Mouse (Mus musculus) hindbrain, postnatal 0 days (tissue): ENCODE measurements around the gene Afp. TPM values are rescaled to one million over a fixed set of nuclear protein-coding genes. Genes with fewer than 3 reads are reported as not detected.

Experiments
- ATAC-seq: fragments of 200-750 bp; cut with Nextera tagmentation; 2 replicates; pipeline ENCODE4 v1.8.0; 2017; ENCODE audit warnings: mild to moderate bottlenecking, moderate TSS enrichment, moderate library complexity
- DNase-seq: peaks from one replicate; pipeline ENCODE4 v3.0.0-alpha.2; 2015; ENCODE audit warnings: low spot score
- H3K27ac ChIP-seq: fragments of 300-500 bp; sonication (generic); 2 replicates; pipeline ENCODE4 v1.5.1; 2014; ENCODE audit warnings: mild to moderate bottlenecking
- H3K27me3 ChIP-seq: fragments of 300-500 bp; sonication (generic); 2 replicates; pipeline ENCODE4 v1.6.1; 2014; ENCODE audit warnings: low read length, mixed read lengths; ENCODE audit not compliant: insufficient read depth
- H3K36me3 ChIP-seq: fragments of 300-500 bp; sonication (generic); 2 replicates; pipeline ENCODE4 v1.6.1; 2014; ENCODE audit warnings: low read length, mixed read lengths; ENCODE audit not compliant: insufficient read depth
- H3K4me1 ChIP-seq: fragments of 300-500 bp; sonication (generic); 2 replicates; pipeline ENCODE4 v1.6.1; 2014; ENCODE audit warnings: antibody characterized with exemption, low read length, mixed read lengths; ENCODE audit not compliant: insufficient read depth
- H3K4me2 ChIP-seq: fragments of 300-500 bp; sonication (generic); 2 replicates; pipeline ENCODE4 v1.6.1; 2014; ENCODE audit warnings: low read depth, mild to moderate bottlenecking, low read length, moderate library complexity, mixed read lengths
- H3K4me3 ChIP-seq: fragments of 300-500 bp; sonication (generic); 2 replicates; pipeline ENCODE4 v1.5.1; 2014; ENCODE audit warnings: low read length
- H3K9ac ChIP-seq: fragments of 300-500 bp; sonication (generic); replicated peaks from 2 replicates; pipeline ENCODE4 v1.6.1; 2014; ENCODE audit warnings: mild to moderate bottlenecking, low read length, moderate library complexity, mixed read lengths
- H3K9me3 ChIP-seq: fragments of 300-500 bp; sonication (generic); 2 replicates; pipeline ENCODE4 v1.6.1; 2016; ENCODE audit warnings: low read length, mixed read lengths
- CTCF ChIP-seq: IDR thresholded peaks from 2 replicates; pipeline ENCODE4 v1.5.1; 2016; ENCODE audit warnings: antibody characterized with exemption, control low read depth, low read depth
- WGBS: fragments of 180-500 bp; shearing (Covaris S2); extraction: QIAGEN DNeasy Blood & Tissue Kit; methylation state at CpG from one replicate; pipeline ENCODE4 v1.1.7; 2014; 5-methylcytosine and 5-hydroxymethylcytosine counted together
- polyA plus RNA-seq: library from polyadenylated mRNA; unstranded; fragments of >200 nt; fragmentation: Nextera tagmentation; extraction: Ambion mirVana; gene quantifications from 2 replicates; pipeline ENCODE4 v1.2.1, GENCODE M21; 2015
- total RNA-seq: library from RNA; depleted of rRNA; stranded (reverse); fragments of >200 nt; gene quantifications from 2 replicates; pipeline ENCODE4 v1.2.3, GENCODE M21; 2014

Afp gene
- total and polyA plus RNA-seq, 2 experiments from 2014 or later: 0.99 to 1.2 TPM

- no peak for DNase-seq
- H3K9ac ChIP-seq: no peak overlapping the region
- no peak for TF ChIP-seq CTCF
- 93% methylated on average over 1 of the region's 1 CpGs for WGBS
- no peaks in the 10 kb centered on the region for H3K4me1 ChIP-seq
- H3K4me2 ChIP-seq: no peak overlapping the region
- no peak overlapping the region for H3K4me3 ChIP-seq
- no peaks in the 10 kb centered on the region for H3K27me3 ChIP-seq
- no peaks in the 10 kb centered on the region for H3K9me3 ChIP-seq
- no peak overlapping the region for H3K27ac ChIP-seq
- no peak for ATAC-seq
- H3K36me3 ChIP-seq: no peaks in the 10 kb centered on the region
These were observed 11.7 kb upstream of the Afp start for GRCm38 (mm10) chr5:90478886-90479285.

GRCm38 (mm10) chr5:90485597-90485996 is 4.9 kb upstream of the Afp start:
- no peak for ATAC-seq
- Histone ChIP-seq H3K9ac (no peak overlapping the region), H3K9me3 (no peaks in the 10 kb centered on the region), H3K4me2 (no peak overlapping the region), H3K27ac (no peak overlapping the region), H3K4me1 (no peaks in the 10 kb centered on the region), H3K27me3 (no peaks in the 10 kb centered on the region), H3K4me3 (no peak overlapping the region), H3K36me3 (no peaks in the 10 kb centered on the region)
- no peak for DNase-seq
- no peak for TF ChIP-seq CTCF
- 92% methylated on average over 7 of the region's 7 CpGs for WGBS

DNA sequence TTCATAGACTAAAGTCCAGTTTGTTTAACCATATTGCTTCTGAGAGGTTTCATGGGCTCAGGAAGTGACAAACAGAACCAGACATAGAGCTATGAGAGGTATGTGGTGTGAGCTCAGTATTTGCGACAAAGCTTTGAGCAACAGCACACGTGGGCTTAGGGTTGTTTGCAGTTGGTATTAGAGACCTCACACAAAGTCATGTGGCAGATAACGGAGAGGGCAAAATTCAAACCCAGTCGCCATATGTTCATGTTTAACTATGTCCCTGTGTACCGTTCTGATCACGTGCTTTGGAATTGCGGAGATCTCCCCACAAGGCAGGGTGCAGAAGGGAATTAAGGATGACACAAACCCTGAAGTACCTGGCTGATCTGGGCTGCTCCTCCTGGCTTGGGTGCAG is 2.2 kb upstream of the Afp start:
- Histone ChIP-seq H3K4me3 (no peak overlapping the region), H3K9me3 (no peaks in the 10 kb centered on the region), H3K27me3 (no peaks in the 10 kb centered on the region), H3K4me2 (no peak overlapping the region), H3K4me1 (no peaks in the 10 kb centered on the region), H3K36me3 (no peaks in the 10 kb centered on the region), H3K27ac (no peak overlapping the region), H3K9ac (no peak overlapping the region)
- ATAC-seq: no peak
- 91% methylated on average over 7 of the region's 7 CpGs for WGBS
- DNase-seq: no peak
- TF ChIP-seq CTCF: no peak

DNA sequence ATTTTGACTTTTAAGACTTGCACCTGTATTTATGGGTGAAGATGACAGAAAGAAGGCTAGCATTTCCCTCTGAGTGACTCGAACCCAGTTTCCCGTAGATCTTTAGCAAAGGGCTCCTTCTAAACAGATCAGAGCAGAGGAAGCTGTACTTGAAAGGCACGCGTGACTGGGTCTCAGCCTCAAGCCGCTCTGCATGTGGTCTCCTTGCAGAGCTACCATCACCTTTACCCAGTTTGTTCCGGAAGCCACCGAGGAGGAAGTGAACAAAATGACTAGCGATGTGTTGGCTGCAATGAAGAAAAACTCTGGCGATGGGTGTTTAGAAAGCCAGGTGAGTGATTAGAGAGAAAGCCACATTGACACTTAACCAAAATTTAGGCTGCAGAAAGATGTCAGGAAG is 1.9 kb downstream of the Afp start:
- H3K36me3 ChIP-seq: no peaks in the 10 kb centered on the region
- H3K4me3 ChIP-seq: no peak overlapping the region
- no peaks in the 10 kb centered on the region for H3K9me3 ChIP-seq
- no peak overlapping the region for H3K27ac ChIP-seq
- ATAC-seq (no peak), DNase-seq (no peak)
- H3K4me1 ChIP-seq: no peaks in the 10 kb centered on the region
- 72% methylated on average over 9 of the region's 9 CpGs for WGBS
- H3K27me3 ChIP-seq: no peaks in the 10 kb centered on the region
- H3K4me2 ChIP-seq: no peak overlapping the region
- H3K9ac ChIP-seq: no peak overlapping the region
- no peak for TF ChIP-seq CTCF

GRCm38 (mm10) chr5:90494308-90494707 is 3.8 kb downstream of the Afp start:
- H3K9ac ChIP-seq: no peak overlapping the region

DNA sequence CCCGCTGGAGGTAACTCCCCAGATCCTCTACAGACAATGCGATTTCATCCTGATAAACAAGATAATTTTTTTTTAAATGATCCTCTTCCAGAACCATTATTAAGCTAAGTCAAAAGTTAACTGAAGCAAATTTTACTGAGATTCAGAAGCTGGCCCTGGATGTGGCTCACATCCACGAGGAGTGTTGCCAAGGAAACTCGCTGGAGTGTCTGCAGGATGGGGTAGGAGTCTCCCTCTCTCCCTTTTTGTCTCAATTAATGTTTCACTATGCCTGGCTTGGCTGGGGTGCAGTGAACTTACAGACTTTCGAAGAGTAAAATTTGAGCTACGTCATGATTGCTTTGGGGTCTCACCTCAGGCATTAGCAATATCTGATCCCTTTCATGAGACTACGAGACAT is 9.0 kb downstream of the Afp start:
- H3K4me3 ChIP-seq: no peak overlapping the region
- no peak overlapping the region for H3K9ac ChIP-seq
- DNase-seq (no peak), ATAC-seq (no peak)
- 47% methylated on average over 7 of the region's 7 CpGs for WGBS
- no peaks in the 10 kb centered on the region for H3K36me3 ChIP-seq
- no peaks in the 10 kb centered on the region for H3K4me1 ChIP-seq
- H3K9me3 ChIP-seq: no peaks in the 10 kb centered on the region
- H3K27ac ChIP-seq: no peak overlapping the region
- H3K4me2 ChIP-seq: no peak overlapping the region
- no peaks in the 10 kb centered on the region for H3K27me3 ChIP-seq
- no peak for TF ChIP-seq CTCF

More at GRCm38 (mm10) chr5:90494308-90494707, 3.8 kb downstream of the Afp start:
- Histone ChIP-seq H3K4me3 (no peak overlapping the region), H3K36me3 (no peaks in the 10 kb centered on the region), H3K9me3 (no peaks in the 10 kb centered on the region), H3K27ac (no peak overlapping the region), H3K4me2 (no peak overlapping the region), H3K4me1 (no peaks in the 10 kb centered on the region), H3K27me3 (no peaks in the 10 kb centered on the region)
- ATAC-seq (no peak), DNase-seq (no peak)
- TF ChIP-seq CTCF: no peak
- 89% methylated on average over 4 of the region's 4 CpGs for WGBS

GRCm38 (mm10) chr5:90500714-90501113 is 10.2 kb downstream of the Afp start:
- Histone ChIP-seq H3K4me2 (no peak overlapping the region), H3K27ac (no peak overlapping the region), H3K9ac (no peak overlapping the region), H3K27me3 (no peaks in the 10 kb centered on the region), H3K4me3 (no peak overlapping the region), H3K9me3 (no peaks in the 10 kb centered on the region), H3K4me1 (no peaks in the 10 kb centered on the region), H3K36me3 (no peaks in the 10 kb centered on the region)
- DNase-seq: peak; percentile 81
- ATAC-seq: peak; percentile 71
- 6% methylated on average over 6 of the region's 6 CpGs for WGBS
- peak; percentile 88 for TF ChIP-seq CTCF
